Mouse (Mus musculus) megakaryocyte, embryonic 14.5 days (primary cell): Measurements from ENCODE around the gene Tfdp1. TPM values are rescaled to one million over a fixed set of nuclear protein-coding genes. Genes with fewer than 3 reads are reported as not detected.

Experiments
- H3K27me3 ChIP-seq: replicated peaks from 2 replicates; pipeline ENCODE3; 2012; ENCODE audit warnings: inconsistent platforms
- H3K36me3 ChIP-seq: replicated peaks from 2 replicates; pipeline ENCODE3; 2012; ENCODE audit warnings: low read length, inconsistent platforms, mixed read lengths
- H3K4me1 ChIP-seq: 2 replicates; pipeline ENCODE4 v1.6.1; 2012; ENCODE audit warnings: inconsistent platforms
- H3K4me3 ChIP-seq: replicated peaks from 2 replicates; pipeline ENCODE3; 2012; ENCODE audit warnings: moderate library complexity, mild to moderate bottlenecking, inconsistent platforms
- H3K9me3 ChIP-seq: 2 replicates; pipeline ENCODE4 v1.6.1; 2012; ENCODE audit warnings: inconsistent platforms
- FLI1 ChIP-seq: IDR thresholded peaks from 2 replicates; pipeline ENCODE4 v1.6.1; 2012; ENCODE audit warnings: low read length, inconsistent platforms, mixed read lengths
- GATA1 ChIP-seq: IDR thresholded peaks from 3 replicates; pipeline ENCODE4 v1.6.1; 2012; ENCODE audit warnings: mixed read lengths, low read length, inconsistent platforms, borderline replicate concordance
- polyA plus RNA-seq: library from polyadenylated mRNA; stranded (reverse); fragments of >175 nt; gene quantifications from 2 replicates; pipeline ENCODE4 v1.2.3, GENCODE M21; 2012; ENCODE audit warnings: low replicate concordance; ENCODE audit not compliant: insufficient read depth

Tfdp1 gene
- polyA plus RNA-seq, 1 experiment, result 11.5 TPM

DNA sequence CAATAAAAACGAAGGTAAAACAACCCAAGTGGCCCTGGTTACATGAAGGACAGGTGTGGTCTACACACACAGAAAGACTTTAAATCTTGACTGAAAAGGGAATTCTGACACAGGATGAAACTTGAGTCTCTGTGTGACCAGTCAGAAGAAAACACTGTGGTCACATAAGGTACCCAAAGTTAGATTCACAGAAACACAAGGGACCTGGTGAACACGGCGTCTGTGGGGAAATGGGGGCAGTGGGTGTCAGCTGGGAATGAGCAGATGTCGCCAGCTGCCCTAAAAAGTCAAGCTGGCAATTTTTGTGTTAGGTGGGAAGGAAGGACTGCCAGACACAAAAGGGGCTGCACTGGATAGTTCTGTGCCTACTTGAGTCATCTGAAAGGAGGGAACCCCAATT lies 44.4 kb downstream of the Tfdp1 start:
- TF ChIP-seq GATA1 (no peak), FLI1 (no peak)
- Histone ChIP-seq H3K27me3 (peaks cover 21% of the 10 kb centered on the region), H3K36me3 (peaks cover 27% of the 10 kb centered on the region), H3K9me3 (peaks cover 4% of the 10 kb centered on the region; the same call in 1 of the 2 replicates), H3K4me3 (no peak overlapping the region), H3K4me1 (peaks cover 4% of the 10 kb centered on the region; the same call in 1 of the 2 replicates)

GRCm38 (mm10) chr8:13386366-13386765 lies 47.8 kb downstream of the Tfdp1 start:
- peaks cover 12% of the 10 kb centered on the region for H3K9me3 ChIP-seq
- H3K36me3 ChIP-seq, result peaks cover under 1% of the 10 kb centered on the region
- TF ChIP-seq FLI1, result no peak
- no peak for TF ChIP-seq GATA1
- no peak overlapping the region for H3K4me3 ChIP-seq
- peaks cover 41% of the 10 kb centered on the region for H3K27me3 ChIP-seq
- H3K4me1 ChIP-seq, result peaks cover 4% of the 10 kb centered on the region; the same call in 1 of the 2 replicates

DNA sequence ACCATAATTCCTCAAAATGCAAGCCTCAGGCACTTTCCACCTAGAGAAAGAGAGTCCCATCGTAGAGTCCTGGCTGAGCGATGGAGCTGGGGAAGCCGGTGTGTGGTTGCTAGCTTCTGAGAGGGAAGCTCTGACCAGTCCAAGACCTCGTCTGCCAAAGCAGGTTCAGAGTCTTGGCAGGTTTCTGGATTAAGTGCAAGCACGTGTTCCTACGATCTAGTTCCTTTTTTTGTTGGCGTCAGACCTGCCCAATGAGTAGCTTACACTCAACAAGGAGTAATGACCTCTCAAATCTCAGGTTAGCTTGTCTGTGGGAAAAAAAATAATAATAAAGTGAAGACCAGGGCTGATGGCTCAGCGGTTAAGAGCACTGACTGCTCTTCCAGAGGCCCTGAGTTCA lies 49.2 kb downstream of the Tfdp1 start:
- Histone ChIP-seq H3K4me3 (no peak overlapping the region), H3K4me1 (peaks cover 4% of the 10 kb centered on the region; the same call in 1 of the 2 replicates), H3K36me3 (no peaks in the 10 kb centered on the region), H3K9me3 (peaks cover 12% of the 10 kb centered on the region), H3K27me3 (peaks cover 41% of the 10 kb centered on the region)
- TF ChIP-seq FLI1, result no peak

DNA sequence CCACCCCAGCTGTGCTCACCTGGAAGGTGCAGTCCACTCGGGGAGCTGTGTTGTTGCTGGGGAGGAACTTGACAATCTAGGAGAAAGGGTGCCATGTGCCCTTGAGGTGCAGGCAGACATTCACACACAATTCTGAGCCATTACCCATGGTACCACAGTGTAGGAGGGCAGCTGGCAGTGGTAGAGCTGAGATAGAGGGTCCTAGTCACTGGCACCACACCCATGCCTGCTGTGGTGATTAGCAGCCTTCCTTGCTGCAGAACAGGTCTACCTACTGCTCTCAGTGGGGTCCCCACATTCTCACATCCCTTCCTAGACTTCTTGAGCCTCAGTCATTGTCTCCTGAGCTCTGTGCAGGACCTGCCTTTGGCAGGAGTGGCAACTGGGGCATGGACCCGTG lies 50.2 kb downstream of the Tfdp1 start:
- TF ChIP-seq GATA1 (no peak), FLI1 (no peak)
- Histone ChIP-seq H3K4me1 (peaks cover 6% of the 10 kb centered on the region; the same call in 1 of the 2 replicates), H3K27me3 (peaks cover 51% of the 10 kb centered on the region), H3K36me3 (no peaks in the 10 kb centered on the region), H3K9me3 (peaks cover 10% of the 10 kb centered on the region), H3K4me3 (no peak overlapping the region)

DNA sequence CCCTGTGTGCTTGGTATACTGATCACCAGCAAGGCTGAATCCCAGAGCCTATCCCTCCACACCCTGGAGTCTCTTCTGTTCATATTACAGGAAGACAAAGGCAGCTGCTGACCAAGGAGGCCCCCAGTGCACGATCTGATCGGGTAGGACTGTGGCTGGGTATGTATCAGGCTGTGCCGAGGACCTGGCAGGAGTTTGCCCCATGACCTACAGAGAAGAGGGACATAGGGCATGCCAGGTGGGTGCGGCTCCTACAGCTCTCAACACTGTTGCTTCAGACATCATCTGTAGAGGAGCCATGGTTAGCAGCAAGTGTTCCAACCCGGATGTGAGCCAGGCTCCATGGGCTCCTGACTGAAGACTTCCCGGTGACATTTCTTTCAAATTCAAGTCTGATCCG lies 55.3 kb downstream of the Tfdp1 start:
- Histone ChIP-seq H3K36me3 (no peaks in the 10 kb centered on the region), H3K4me3 (no peak overlapping the region), H3K9me3 (peaks cover 8% of the 10 kb centered on the region), H3K27me3 (peaks cover 52% of the 10 kb centered on the region), H3K4me1 (peaks cover 15% of the 10 kb centered on the region)
- TF ChIP-seq FLI1 (no peak), GATA1 (no peak)

GRCm38 (mm10) chr8:13396725-13397124 lies 58.2 kb downstream of the Tfdp1 start, which contains the start of gene Atp4b:
Atp4b (minus strand) TSS chr8:13396825.
- Histone ChIP-seq H3K4me3 (no peak within 1 kb of the TSS), H3K4me1 (peaks cover 30% of the 10 kb centered on the region), H3K9me3 (no peaks in the 10 kb centered on the region), H3K27me3 (peaks cover 38% of the 10 kb centered on the region), H3K36me3 (no peaks in the 10 kb centered on the region)
- TF ChIP-seq FLI1 (no peak), GATA1 (no peak)

GRCm38 (mm10) chr8:13403517-13403916 lies 65.0 kb downstream of the Tfdp1 start:
- peaks cover 19% of the 10 kb centered on the region for H3K4me1 ChIP-seq
- TF ChIP-seq GATA1 (no peak), FLI1 (no peak)

DNA sequence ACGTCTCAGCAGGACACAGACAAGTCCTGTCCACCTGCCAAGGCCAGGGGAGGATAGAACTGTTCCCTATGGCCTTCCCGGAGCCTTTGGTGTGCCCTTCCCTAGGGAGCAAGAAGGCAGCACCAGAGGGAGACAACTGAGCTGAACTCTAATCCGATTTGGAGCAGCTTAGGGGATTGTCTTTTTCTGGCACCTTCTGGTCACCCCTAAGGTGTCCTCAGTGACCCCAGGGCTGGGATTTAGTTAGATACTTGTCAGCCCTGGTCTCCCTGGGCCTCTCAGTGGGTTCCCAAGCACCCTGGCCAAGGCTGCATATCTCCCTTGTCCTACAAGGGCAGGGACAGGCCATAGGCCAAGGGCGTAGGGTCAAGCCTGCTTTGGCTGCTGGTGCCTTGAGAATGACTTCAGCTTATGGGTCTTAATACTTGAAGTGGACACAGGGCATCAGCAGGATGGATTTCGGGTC lies 66.1 kb downstream of the Tfdp1 start, which contains the start of gene Grk1:
Gene Grk1, plus strand, starts transcription at position 416 of the 466 bp plus-strand sequence.
- Histone ChIP-seq H3K4me3 (no peak within 1 kb of the TSS), H3K27me3 (peaks cover 67% of the 10 kb centered on the region), H3K36me3 (no peaks in the 10 kb centered on the region), H3K4me1 (peaks cover 12% of the 10 kb centered on the region), H3K9me3 (no peaks in the 10 kb centered on the region)
- TF ChIP-seq FLI1, result no peak
- TF ChIP-seq GATA1, result no peak

More at GRCm38 (mm10) chr8:13403517-13403916, 65.0 kb downstream of the Tfdp1 start:
- Histone ChIP-seq H3K36me3 (no peaks in the 10 kb centered on the region), H3K4me3 (no peak overlapping the region), H3K9me3 (no peaks in the 10 kb centered on the region), H3K27me3 (peaks cover 60% of the 10 kb centered on the region)

DNA sequence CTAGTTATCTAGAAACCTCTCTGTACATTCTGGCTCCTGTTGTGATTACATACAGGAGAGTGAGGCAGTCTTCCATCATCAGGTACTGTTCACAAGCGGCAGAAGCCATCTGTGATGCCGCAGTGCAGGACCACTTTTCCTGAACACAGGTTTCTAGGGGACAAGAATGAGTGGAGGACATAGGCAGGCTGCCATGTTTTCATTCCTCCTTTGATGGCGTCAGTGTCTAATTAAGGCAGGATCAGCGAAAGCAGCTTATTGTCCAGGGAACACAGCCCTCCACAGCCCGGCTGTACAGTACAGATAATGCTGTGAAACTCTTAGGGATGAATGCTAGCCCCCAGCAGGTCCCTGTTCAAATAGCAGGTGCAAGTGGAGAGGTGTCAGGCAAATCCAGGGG lies 67.5 kb downstream of the Tfdp1 start:
- H3K27me3 ChIP-seq, result peaks cover 78% of the 10 kb centered on the region
- H3K36me3 ChIP-seq, result no peaks in the 10 kb centered on the region
- TF ChIP-seq FLI1 (no peak), GATA1 (no peak)
- no peaks in the 10 kb centered on the region for H3K9me3 ChIP-seq
- H3K4me1 ChIP-seq, result peaks cover 4% of the 10 kb centered on the region; the same call in 1 of the 2 replicates
- H3K4me3 ChIP-seq, result no peak overlapping the region

DNA sequence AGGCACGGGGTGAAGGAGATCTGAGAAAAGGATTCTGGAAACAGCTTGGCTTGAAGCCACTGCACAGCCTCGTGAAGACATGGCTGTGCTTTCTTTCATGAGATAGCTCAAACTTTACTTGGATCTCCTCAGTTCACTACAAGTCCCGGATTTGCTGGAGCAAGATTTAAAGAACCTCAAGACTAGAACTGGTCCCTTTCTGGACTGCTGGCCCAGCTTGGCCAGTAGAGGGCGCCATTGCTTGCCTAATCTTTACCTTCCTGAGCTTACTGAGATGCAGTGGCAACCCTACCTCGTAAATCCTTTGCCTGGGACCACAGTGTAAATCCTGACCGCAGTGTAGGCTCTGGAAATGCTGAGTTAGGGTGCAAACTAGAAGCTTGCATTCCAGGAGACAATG lies 73.0 kb downstream of the Tfdp1 start:
- no peaks in the 10 kb centered on the region for H3K4me1 ChIP-seq
- H3K9me3 ChIP-seq, result no peaks in the 10 kb centered on the region
- TF ChIP-seq FLI1, result no peak
- TF ChIP-seq GATA1, result no peak
- no peaks in the 10 kb centered on the region for H3K36me3 ChIP-seq
- peaks cover 79% of the 10 kb centered on the region for H3K27me3 ChIP-seq
- H3K4me3 ChIP-seq, result no peak overlapping the region
